ENCODE assay signal across 1 mouse cellular context in genomic region chr11:54219903-54220740, GRCm38 (mm10).
TF ChIP-seq lines count a peak whose summit lies in the region.

No protein-coding gene starts in this region.

TF ChIP-seq in CH12.LX, 34 proteins besides CTCF, POLR2A, EP300 and RAD21 (continued from another document):
- TF ChIP-seq KAT2A (IDR thresholded peaks at IDR 0.05; ENCODE audit: insufficient replicate concordance, low read length) (no peak), ZKSCAN1 (IDR thresholded peaks at IDR 0.05; ENCODE audit: borderline replicate concordance, low read depth, low read length) (no peak), USF2 (conservative IDR thresholded peaks at IDR 0.05; ENCODE audit: low read depth, low read length) (no peak), MXI1 (IDR thresholded peaks at IDR 0.05; ENCODE audit: low read depth, low read length) (peak; percentile 31; the same call in 1 of the 2 replicates), GABPA (IDR thresholded peaks at IDR 0.05; ENCODE audit: insufficient replicate concordance, low read depth, low read length) (no peak), JUN (IDR thresholded peaks at IDR 0.05; ENCODE audit: insufficient read depth, low read depth, low read length) (no peak), NRF1 (IDR thresholded peaks at IDR 0.05; ENCODE audit: low read depth, low read length) (no peak), JUND (conservative IDR thresholded peaks at IDR 0.05; ENCODE audit: low read depth, low read length) (no peak), POLR2AphosphoS2 (IDR thresholded peaks at IDR 0.05; ENCODE audit: low read depth, low read length) (no peak), ETS1 (conservative IDR thresholded peaks at IDR 0.05; ENCODE audit: low read depth, low read length) (peak; percentile 53)
